Mouse (Mus musculus) G1E (cell line): ENCODE data around the gene Catsperg1.

Source experiments
- CTCF ChIP-seq: IDR thresholded peaks from 2 replicates; pipeline ENCODE4 v1.5.1; 2012; ENCODE audit warnings: low read depth, low read length, inconsistent platforms, mixed read lengths
- GATA1 ChIP-seq: IDR thresholded peaks from 2 replicates; pipeline ENCODE4 v1.6.1; 2012; ENCODE audit warnings: borderline replicate concordance, low read length, inconsistent platforms, mixed read lengths
- GATA2 ChIP-seq: IDR thresholded peaks from 2 replicates; pipeline ENCODE4 v1.6.1; 2012; ENCODE audit warnings: low read depth, low read length, inconsistent platforms, borderline replicate concordance
- POLR2AphosphoS5 ChIP-seq: IDR thresholded peaks from 2 replicates; pipeline ENCODE4 v1.6.1; 2012; ENCODE audit warnings: low read depth, low read length, inconsistent platforms; ENCODE audit not compliant: insufficient replicate concordance
- TAL1 ChIP-seq: conservative IDR thresholded peaks from 2 replicates; pipeline ENCODE4 v1.6.1; 2012; ENCODE audit warnings: low read depth, low read length, inconsistent platforms, mixed read lengths

GRCm38 (mm10) chr7:29158264-29158663 is 55.6 kb downstream of the Catsperg1 start:
- TF ChIP-seq TAL1 (no peak), CTCF (no peak), GATA1 (no peak), POLR2AphosphoS5 (no peak), GATA2 (no peak)
